Mouse (Mus musculus) G1E (cell line): ENCODE results near the gene Capzb.

Source experiments
- CTCF ChIP-seq: IDR thresholded peaks from 2 replicates; pipeline ENCODE4 v1.5.1; 2012; ENCODE audit warnings: low read depth, low read length, inconsistent platforms, mixed read lengths
- TAL1 ChIP-seq: conservative IDR thresholded peaks from 2 replicates; pipeline ENCODE4 v1.6.1; 2012; ENCODE audit warnings: low read depth, low read length, inconsistent platforms, mixed read lengths

GRCm38 (mm10) chr4:139244176-139244575, 51.5 kb downstream of the Capzb start:
- TF ChIP-seq CTCF, result no peak
- no peak for TF ChIP-seq TAL1
